Mouse (Mus musculus): ENCODE data around the gene Pkd1l2.

DNA sequence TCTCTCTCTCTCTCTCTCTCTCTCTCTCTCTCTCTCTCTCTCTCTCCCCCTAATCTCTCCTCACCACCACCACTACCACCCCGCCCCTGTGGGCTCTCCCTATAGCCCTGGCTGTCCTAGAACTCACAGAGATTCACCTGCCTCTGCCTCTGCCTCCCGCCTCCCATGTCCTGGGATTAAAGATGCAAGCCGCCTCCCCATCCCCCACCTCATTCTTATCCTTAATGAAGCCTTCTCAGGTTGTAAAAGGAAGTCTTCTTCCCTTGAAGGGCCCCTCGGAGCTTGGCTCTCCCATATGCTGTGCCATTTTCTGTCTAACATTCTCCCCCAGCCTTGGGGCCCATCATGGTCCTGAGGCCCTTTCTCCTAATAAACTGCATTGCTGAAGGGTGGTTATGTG, 66.6 kb downstream of the Pkd1l2 start:
- TF ChIP-seq CTCF (conservative IDR thresholded peaks at IDR 0.05; ENCODE audit: low read length) (no peak), POU5F1 (IDR thresholded peaks at IDR 0.05; ENCODE audit: borderline replicate concordance, low read length) (no peak), NANOG (IDR thresholded peaks at IDR 0.05; ENCODE audit: borderline replicate concordance, low read length) (no peak)
